Mouse (Mus musculus): ENCODE data around the gene Nsd1. TPM values are rescaled to one million over a fixed set of nuclear protein-coding genes. Genes with fewer than 3 reads are reported as not detected.

The Nsd1 gene
- polyA plus RNA-seq, 1 experiment from 2014 or later, result 15.1 TPM

- no peaks in the 10 kb centered on the region for H3K27me3 ChIP-seq
- DNase-seq (ENCODE audit: low read depth, low spot score) (no peak), ATAC-seq (peak; percentile 13)
- CTCF ChIA-PET, result no interaction called here
- in situ Hi-C loops (cut with MboI; ENCODE audit: low pct_unique_long_range_greater_than_20kb), result no loop called here
- TF ChIP-seq CTCF (IDR thresholded peaks at IDR 0.05), result no peak
- POLR2A ChIA-PET, result interaction anchor here (1.8 to 2.3 kb wide), 2 partner anchors 14 to 21 kb away, joined by 5 to 6 read pairs; no protein-coding TSS in a partner anchor
Measured at GRCm38 (mm10) chr13:55211221-55212010, 1.8 kb downstream of the Nsd1 start.

GRCm38 (mm10) chr13:55212011-55212360, 2.4 kb downstream of the Nsd1 start:
- H3K27me3 ChIP-seq, result no peaks in the 10 kb centered on the region
- CTCF ChIA-PET, result no interaction called here
- in situ Hi-C loops (cut with MboI; ENCODE audit: low pct_unique_long_range_greater_than_20kb), result no loop called here
- POLR2A ChIA-PET, result interaction anchor here (1.8 to 2.3 kb wide), 2 partner anchors 15 to 22 kb away, joined by 5 to 6 read pairs; no protein-coding TSS in a partner anchor
- peak; percentile 36 for ATAC-seq
- DNase-seq (ENCODE audit: low read depth, low spot score), result no peak
- TF ChIP-seq CTCF (IDR thresholded peaks at IDR 0.05), result no peak

GRCm38 (mm10) chr13:55212361-55213137, 3.0 kb downstream of the Nsd1 start:
- H3K27me3 ChIP-seq, result no peaks in the 10 kb centered on the region
- no peak for TF ChIP-seq CTCF (IDR thresholded peaks at IDR 0.05)
- ATAC-seq, result peak; percentile 48
- in situ Hi-C loops (cut with MboI; ENCODE audit: low pct_unique_long_range_greater_than_20kb), result no loop called here
- CTCF ChIA-PET, result no interaction called here
- POLR2A ChIA-PET, result interaction anchor here (1.8 to 2.3 kb wide), 2 partner anchors 15 to 23 kb away, joined by 5 to 6 read pairs; no protein-coding TSS in a partner anchor
- DNase-seq (ENCODE audit: low read depth, low spot score), result peak; percentile 34

- ATAC-seq (no peak), DNase-seq (ENCODE audit: low read depth, low spot score) (no peak)
- no peaks in the 10 kb centered on the region for H3K27me3 ChIP-seq
- in situ Hi-C loops (cut with MboI; ENCODE audit: low pct_unique_long_range_greater_than_20kb), result no loop called here
- CTCF ChIA-PET, result no interaction called here
- no peak for TF ChIP-seq CTCF (IDR thresholded peaks at IDR 0.05)
- POLR2A ChIA-PET, result interaction anchor here (1.8 to 2.3 kb wide), 2 partner anchors 16 to 23 kb away, joined by 5 to 6 read pairs; no protein-coding TSS in a partner anchor
Measured at GRCm38 (mm10) chr13:55213138-55213806, 3.7 kb downstream of the Nsd1 start.

DNA sequence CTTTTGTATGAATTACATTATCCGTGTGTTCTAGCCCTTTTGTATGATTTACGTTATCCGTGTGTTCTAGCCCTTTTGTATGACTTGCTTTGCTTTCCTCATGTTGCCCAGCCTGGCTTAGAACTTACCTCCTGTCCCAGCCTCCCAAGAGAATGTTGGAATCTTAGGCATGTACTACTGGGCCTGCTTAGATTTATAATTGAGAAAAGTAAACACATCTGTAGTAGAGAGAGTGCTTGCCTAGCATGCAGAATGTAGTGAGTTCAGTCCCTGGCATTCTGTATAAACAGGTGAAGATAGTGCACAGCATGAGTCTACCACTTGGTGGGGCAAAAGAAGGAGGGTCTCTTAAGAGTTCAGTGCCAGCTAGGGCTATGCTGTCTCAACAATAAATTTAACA, 14.8 kb downstream of the Nsd1 start:
- in situ Hi-C loops (cut with MboI; ENCODE audit: low pct_unique_long_range_greater_than_20kb), result no loop called here
- ChIA-PET POLR2A (no interaction called here), CTCF (no interaction called here)
- no peak for DNase-seq (ENCODE audit: low read depth, low spot score)
- no peaks in the 10 kb centered on the region for H3K27me3 ChIP-seq
- TF ChIP-seq CTCF (IDR thresholded peaks at IDR 0.05), result no peak
- ATAC-seq, result no peak

- ChIA-PET POLR2A (no interaction called here), CTCF (interaction anchor here (0.6 to 1.4 kb wide), 2 partner anchors 15 to 36 kb away, joined by 3 read pairs; no protein-coding TSS in a partner anchor)
- ATAC-seq, result no peak
- in situ Hi-C loops (cut with MboI; ENCODE audit: low pct_unique_long_range_greater_than_20kb), result no loop called here
- TF ChIP-seq CTCF (IDR thresholded peaks at IDR 0.05), result peak; percentile 36
- no peaks in the 10 kb centered on the region for H3K27me3 ChIP-seq
- DNase-seq (ENCODE audit: low read depth, low spot score), result no peak
Measured at GRCm38 (mm10) chr13:55230701-55231100, 21.1 kb downstream of the Nsd1 start.

DNA sequence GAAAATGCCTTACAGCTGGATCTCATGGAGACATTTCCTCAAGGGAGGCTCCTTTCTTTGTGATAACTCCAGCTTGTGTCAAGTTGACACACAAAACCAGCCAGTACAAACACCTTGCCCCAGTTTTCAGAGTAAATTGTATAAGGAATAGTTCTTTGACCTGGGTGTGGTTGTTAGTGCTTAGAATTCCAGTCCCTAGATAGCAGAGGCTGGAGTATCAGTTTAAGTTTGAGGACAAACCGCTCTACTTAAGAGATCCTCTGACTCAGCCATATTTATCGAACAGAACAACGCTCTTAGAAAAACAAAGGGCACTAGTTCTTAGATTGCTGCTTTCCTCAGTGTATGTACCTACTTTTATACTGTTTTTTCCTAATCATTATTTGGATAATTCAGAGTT, 33.6 kb downstream of the Nsd1 start:
- no peaks in the 10 kb centered on the region for H3K27me3 ChIP-seq
- no peak for ATAC-seq
- POLR2A ChIA-PET, result no interaction called here

GRCm38 (mm10) chr13:55247293-55248030, 37.9 kb downstream of the Nsd1 start:
- in situ Hi-C loops (cut with MboI; ENCODE audit: low pct_unique_long_range_greater_than_20kb), result no loop called here
- ChIA-PET CTCF (interaction anchor here (0.8 kb wide), 1 partner anchor 8 kb away, joined by 4 read pairs; no protein-coding TSS in a partner anchor), POLR2A (no interaction called here)
- H3K27me3 ChIP-seq, result no peaks in the 10 kb centered on the region
- no peak for TF ChIP-seq CTCF (IDR thresholded peaks at IDR 0.05)
- no peak for ATAC-seq
- no peak for DNase-seq (ENCODE audit: low read depth, low spot score)

More for the DNA sequence above, 33.6 kb downstream of the Nsd1 start:
- CTCF ChIA-PET, result interaction anchor here (2.1 kb wide), 1 partner anchor 8 kb away, joined by 5 read pairs; no protein-coding TSS in a partner anchor
- in situ Hi-C loops (cut with MboI; ENCODE audit: low pct_unique_long_range_greater_than_20kb), result no loop called here
- DNase-seq (ENCODE audit: low read depth, low spot score), result no peak
- TF ChIP-seq CTCF (IDR thresholded peaks at IDR 0.05), result no peak

DNA sequence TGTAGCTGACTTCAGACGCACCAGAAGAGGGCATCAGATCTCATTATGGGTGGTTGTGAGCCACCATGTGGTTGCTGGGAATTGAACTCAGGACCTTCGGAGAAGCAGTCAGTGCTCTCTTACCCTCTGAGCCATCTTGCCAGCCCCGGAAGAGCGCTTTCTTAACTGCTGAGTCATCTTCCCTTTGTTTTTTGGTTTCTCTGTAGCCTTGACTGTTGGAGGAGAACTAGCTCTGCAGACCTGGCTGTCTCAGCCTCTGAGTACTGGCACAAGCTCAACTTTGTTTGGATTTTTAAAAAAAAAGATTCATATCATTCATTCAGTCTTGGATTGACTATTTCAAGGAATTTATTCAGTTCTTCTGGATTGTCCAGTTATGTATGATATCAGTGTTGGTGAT, 39.7 kb downstream of the Nsd1 start:
- TF ChIP-seq CTCF (IDR thresholded peaks at IDR 0.05), result no peak
- in situ Hi-C loops (cut with MboI; ENCODE audit: low pct_unique_long_range_greater_than_20kb), result no loop called here

DNA sequence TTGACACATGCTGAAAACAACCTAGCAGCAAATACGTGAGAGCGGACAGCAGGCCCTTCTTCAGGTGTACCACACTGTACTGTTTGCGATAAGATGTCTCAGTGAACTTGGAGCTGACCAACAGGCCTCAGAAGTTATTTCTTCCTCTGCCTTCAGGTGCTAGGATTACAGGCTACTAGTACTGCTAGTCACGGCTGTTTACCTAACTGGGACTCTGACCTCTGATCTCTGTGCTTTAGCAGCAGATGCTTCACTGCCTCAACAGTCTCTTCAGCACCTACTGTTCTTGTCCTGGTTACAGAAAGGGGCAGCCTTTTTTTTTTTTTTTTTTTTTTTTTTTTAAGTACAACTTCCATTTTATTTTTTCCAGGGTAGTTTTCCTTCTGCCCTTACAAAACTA, 43.2 kb downstream of the Nsd1 start:
- no peak for DNase-seq (ENCODE audit: low read depth, low spot score)
- POLR2A ChIA-PET, result interaction anchor here (0.6 kb wide), 1 partner anchor 1225 kb away, joined by 4 read pairs; no protein-coding TSS in a partner anchor
- in situ Hi-C loops (cut with MboI; ENCODE audit: low pct_unique_long_range_greater_than_20kb), result no loop called here
- CTCF ChIA-PET, result interaction anchor here (1.1 kb wide), 1 partner anchor 17 kb away, joined by 3 read pairs; no protein-coding TSS in a partner anchor
- ATAC-seq, result no peak
- no peak for TF ChIP-seq CTCF (IDR thresholded peaks at IDR 0.05)
- H3K27me3 ChIP-seq, result no peaks in the 10 kb centered on the region

More for the DNA sequence above, 39.7 kb downstream of the Nsd1 start:
- ATAC-seq, result no peak
- CTCF ChIA-PET, result interaction anchor here (1.1 to 1.4 kb wide), 2 partner anchors 12 to 15 kb away, joined by 3 read pairs; no protein-coding TSS in a partner anchor
- POLR2A ChIA-PET, result no interaction called here
- no peaks in the 10 kb centered on the region for H3K27me3 ChIP-seq
- no peak for DNase-seq (ENCODE audit: low read depth, low spot score)
